Mouse (Mus musculus) bone marrow, adult 2 months (tissue): ENCODE measurements around the gene Cntn5. TPM values are rescaled to one million over a fixed set of nuclear protein-coding genes. Genes with fewer than 3 reads are reported as not detected.

Experiments used
- H3K27ac ChIP-seq: fragments of 200-500 bp; 2 replicates; pipeline ENCODE4 v1.5.1; 2012; ENCODE audit warnings: low read depth, mild to moderate bottlenecking, control low read depth, inconsistent platforms, low read length; ENCODE audit not compliant: control insufficient read depth, poor library complexity, insufficient read depth
- H3K4me1 ChIP-seq: fragments of 200-500 bp; 2 replicates; pipeline ENCODE4 v1.6.1; 2011; ENCODE audit warnings: low read length; ENCODE audit not compliant: control insufficient read depth, insufficient read depth
- H3K4me3 ChIP-seq: fragments of 200-500 bp; replicated peaks from 2 replicates; pipeline ENCODE3; 2011; ENCODE audit warnings: mild to moderate bottlenecking, low read depth, low read length, control low read depth; ENCODE audit not compliant: control insufficient read depth
- CTCF ChIP-seq: fragments of 200-500 bp; IDR thresholded peaks from 2 replicates; pipeline ENCODE4 v1.5.1; 2011; ENCODE audit warnings: low read length, control low read depth; ENCODE audit not compliant: control insufficient read depth, insufficient read depth
- POLR2A ChIP-seq: fragments of 200-500 bp; IDR thresholded peaks from 2 replicates; pipeline ENCODE4 v1.6.1; 2011; ENCODE audit warnings: low read depth, mild to moderate bottlenecking, control low read depth, low read length, borderline replicate concordance; ENCODE audit not compliant: control insufficient read depth
- WGBS: fragments of 180-500 bp; shearing (Covaris S2); methylation state at CpG from one replicate; pipeline ENCODE4 v1.1.7; 2018; 5-methylcytosine and 5-hydroxymethylcytosine counted together
- polyA plus RNA-seq: library from polyadenylated mRNA; stranded (reverse); fragments of >200 nt; gene quantifications from 2 replicates; pipeline ENCODE4 v1.2.4, GENCODE M21; 2011; ENCODE audit warnings: low replicate concordance; ENCODE audit not compliant: missing spikeins, insufficient read depth, insufficient read length

The Cntn5 gene
- polyA plus RNA-seq, 1 experiment = not detected

- Histone ChIP-seq H3K4me1 (no peaks in the 10 kb centered on the region), H3K4me3 (no peak overlapping the region), H3K27ac (no peak overlapping the region)
- TF ChIP-seq POLR2A (no peak), CTCF (no peak)
- WGBS = 19% methylated on average over 5 of the region's 5 CpGs
Measured at GRCm38 (mm10) chr9:9682348-9682884, 1222.2 kb downstream of the Cntn5 start.

- WGBS = 69% methylated on average over 4 of the region's 4 CpGs
- Histone ChIP-seq H3K4me3 (no peak overlapping the region), H3K4me1 (no peaks in the 10 kb centered on the region), H3K27ac (no peak overlapping the region)
- TF ChIP-seq CTCF (no peak), POLR2A (no peak)
Measured at GRCm38 (mm10) chr9:9676078-9676477, 1228.5 kb downstream of the Cntn5 start.

GRCm38 (mm10) chr9:9674531-9674930 lies 1230.0 kb downstream of the Cntn5 start:
- Histone ChIP-seq H3K4me3 (no peak overlapping the region), H3K4me1 (no peaks in the 10 kb centered on the region), H3K27ac (no peak overlapping the region)
- 74% methylated on average over 5 of the region's 5 CpGs for WGBS
- TF ChIP-seq POLR2A = no peak
- no peak for TF ChIP-seq CTCF

GRCm38 (mm10) chr9:9673277-9674049 lies 1231.1 kb downstream of the Cntn5 start:
- 33% methylated on average over 13 of the region's 13 CpGs for WGBS
- H3K4me1 ChIP-seq = no peaks in the 10 kb centered on the region
- TF ChIP-seq POLR2A = no peak
- no peak for TF ChIP-seq CTCF
- H3K4me3 ChIP-seq = no peak overlapping the region
- H3K27ac ChIP-seq = no peak overlapping the region

GRCm38 (mm10) chr9:9653463-9653862 lies 1251.1 kb downstream of the Cntn5 start:
- no peak overlapping the region for H3K27ac ChIP-seq
- H3K4me1 ChIP-seq = no peaks in the 10 kb centered on the region
- WGBS = 37% methylated on average over 3 of the region's 3 CpGs
- no peak overlapping the region for H3K4me3 ChIP-seq
- no peak for TF ChIP-seq CTCF
- TF ChIP-seq POLR2A = no peak

GRCm38 (mm10) chr9:9647361-9647760 lies 1257.2 kb downstream of the Cntn5 start:
- H3K27ac ChIP-seq = no peak overlapping the region
- no peaks in the 10 kb centered on the region for H3K4me1 ChIP-seq
- H3K4me3 ChIP-seq = no peak overlapping the region
- TF ChIP-seq CTCF = no peak
- no peak for TF ChIP-seq POLR2A
- 71% methylated on average over 3 of the region's 3 CpGs for WGBS

GRCm38 (mm10) chr9:9646276-9646675 lies 1258.3 kb downstream of the Cntn5 start:
- TF ChIP-seq CTCF = no peak
- H3K4me1 ChIP-seq = no peaks in the 10 kb centered on the region
- WGBS = 80% methylated on average over 1 of the region's 1 CpGs
- H3K27ac ChIP-seq = no peak overlapping the region
- H3K4me3 ChIP-seq = no peak overlapping the region
